Mouse (Mus musculus): ENCODE measurements around the gene Frrs1l.
A peak's percentile ranks its signal among the peaks of the same experiment; 100 is the strongest.

Frrs1l gene

GRCm38 (mm10) chr4:56914338-56914737, 75.9 kb downstream of the Frrs1l start:
- DNase-seq (ENCODE audit: low spot score in 2 of 2) = no peak

- DNase-seq (ENCODE audit: low spot score in 2 of 2) = no peak
These were observed 77.7 kb downstream of the Frrs1l start for GRCm38 (mm10) chr4:56912382-56913001.

GRCm38 (mm10) chr4:56909568-56909967, 80.6 kb downstream of the Frrs1l start:
- DNase-seq (ENCODE audit: low spot score in 2 of 2) = peak in 1 of 2 experiments; percentile 24

DNA sequence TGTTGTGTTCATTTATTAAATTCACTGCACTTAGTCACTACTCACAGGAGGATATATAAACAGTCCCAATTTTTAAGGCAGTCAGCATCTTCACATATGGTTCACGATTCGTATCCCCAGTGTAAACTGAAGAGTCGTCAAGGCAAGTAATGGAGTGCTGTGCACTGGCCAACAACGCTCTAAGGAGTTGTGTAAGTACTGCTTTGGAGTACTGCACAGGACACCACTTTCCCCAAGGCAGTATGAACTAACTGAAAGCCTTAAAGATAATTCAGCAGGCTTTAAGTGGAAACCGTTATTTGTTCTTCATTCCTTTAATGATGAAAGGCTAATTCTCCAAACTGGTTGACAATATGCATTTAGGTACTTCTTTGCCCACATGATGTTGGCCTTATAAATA, 82.5 kb downstream of the Frrs1l start:
- no peak for DNase-seq (ENCODE audit: low spot score in 2 of 2)

Measured in left cerebral cortex, adult 9 months (tissue).